Mouse (Mus musculus): ENCODE results near the gene Akap14. TPM values are rescaled to one million over a fixed set of nuclear protein-coding genes. Genes with fewer than 3 reads are reported as not detected.
"Not testable (repeated sequence)": the region's sequence is repeated elsewhere in the genome, so short reads cannot be mapped to it uniquely, and the experiment has no call there.

Gene Akap14
- polyA plus RNA-seq, 1 experiment from 2014 or later: not detected

- no peak overlapping the region for H3K4me3 ChIP-seq (ENCODE audit: low read depth, low read length)
- no peak overlapping the region for H3K27ac ChIP-seq (replicated peaks; ENCODE audit: low read depth, low read length)
- no peak for ATAC-seq (ENCODE audit: insufficient number of reproducible peaks, low FRiP score, low TSS enrichment, low read depth)
- no peaks in the 10 kb centered on the region for H3K4me1 ChIP-seq (ENCODE audit: control insufficient read depth, insufficient read depth, low read length)
- no peaks in the 10 kb centered on the region for H3K36me3 ChIP-seq (ENCODE audit: control insufficient read depth, insufficient read depth, low read length)
- H3K9me3 ChIP-seq (ENCODE audit: control insufficient read depth, low read length): no peaks in the 10 kb centered on the region
- H3K4me2 ChIP-seq (ENCODE audit: low read depth, severe bottlenecking): no peak overlapping the region
- DNase-seq (ENCODE audit: low spot score): no peak
- H3K9ac ChIP-seq (ENCODE audit: low read length): no peak overlapping the region
- WGBS: 71% methylated on average over 18 of the region's 18 CpGs
- no peaks in the 10 kb centered on the region for H3K27me3 ChIP-seq (ENCODE audit: control insufficient read depth, insufficient read depth, low read length)
Observed at GRCm38 (mm10) chrX:37163115-37163514, 5.5 kb downstream of the Akap14 start.

GRCm38 (mm10) chrX:37161169-37161568 lies 7.5 kb downstream of the Akap14 start:
- DNase-seq (ENCODE audit: low spot score): no peak
- H3K9me3 ChIP-seq (ENCODE audit: control insufficient read depth, low read length): no peaks in the 10 kb centered on the region
- no peaks in the 10 kb centered on the region for H3K36me3 ChIP-seq (ENCODE audit: control insufficient read depth, insufficient read depth, low read length)
- H3K9ac ChIP-seq (ENCODE audit: low read length): no peak overlapping the region
- H3K27me3 ChIP-seq (ENCODE audit: control insufficient read depth, insufficient read depth, low read length): no peaks in the 10 kb centered on the region
- H3K4me3 ChIP-seq (ENCODE audit: low read depth, low read length): no peak overlapping the region
- no peak overlapping the region for H3K4me2 ChIP-seq (ENCODE audit: low read depth, severe bottlenecking)
- ATAC-seq (ENCODE audit: insufficient number of reproducible peaks, low FRiP score, low TSS enrichment, low read depth): no peak
- 78% methylated on average over 10 of the region's 10 CpGs for WGBS
- H3K4me1 ChIP-seq (ENCODE audit: control insufficient read depth, insufficient read depth, low read length): no peaks in the 10 kb centered on the region
- H3K27ac ChIP-seq (replicated peaks; ENCODE audit: low read depth, low read length): no peak overlapping the region

- Histone ChIP-seq H3K4me3 (ENCODE audit: low read depth, low read length) (no peak overlapping the region), H3K4me2 (ENCODE audit: low read depth, severe bottlenecking) (no peak overlapping the region), H3K9me3 (ENCODE audit: control insufficient read depth, low read length) (no peaks in the 10 kb centered on the region), H3K27ac (replicated peaks; ENCODE audit: low read depth, low read length) (no peak overlapping the region), H3K27me3 (ENCODE audit: control insufficient read depth, insufficient read depth, low read length) (no peaks in the 10 kb centered on the region), H3K9ac (ENCODE audit: low read length) (no peak overlapping the region), H3K36me3 (ENCODE audit: control insufficient read depth, insufficient read depth, low read length) (no peaks in the 10 kb centered on the region), H3K4me1 (ENCODE audit: control insufficient read depth, insufficient read depth, low read length) (no peaks in the 10 kb centered on the region)
- ATAC-seq (ENCODE audit: insufficient number of reproducible peaks, low FRiP score, low TSS enrichment, low read depth) (no peak), DNase-seq (ENCODE audit: low spot score) (no peak)
- 58% methylated on average over 4 of the region's 4 CpGs for WGBS
Observed at GRCm38 (mm10) chrX:37157839-37158238, 10.8 kb downstream of the Akap14 start.

GRCm38 (mm10) chrX:37144954-37145353 lies 23.7 kb downstream of the Akap14 start:
- H3K36me3 ChIP-seq (ENCODE audit: control insufficient read depth, insufficient read depth, low read length): no peaks in the 10 kb centered on the region
- no peak overlapping the region for H3K9ac ChIP-seq (ENCODE audit: low read length)
- H3K4me1 ChIP-seq (ENCODE audit: control insufficient read depth, insufficient read depth, low read length): no peaks in the 10 kb centered on the region
- H3K4me2 ChIP-seq (ENCODE audit: low read depth, severe bottlenecking): no peak overlapping the region
- no peak overlapping the region for H3K27ac ChIP-seq (replicated peaks; ENCODE audit: low read depth, low read length)
- no peak overlapping the region for H3K4me3 ChIP-seq (ENCODE audit: low read depth, low read length)
- WGBS: 90% methylated on average over 2 of the region's 2 CpGs
- peak; percentile 23 for DNase-seq (ENCODE audit: low spot score)
- no peaks in the 10 kb centered on the region for H3K9me3 ChIP-seq (ENCODE audit: control insufficient read depth, low read length)
- ATAC-seq (ENCODE audit: insufficient number of reproducible peaks, low FRiP score, low TSS enrichment, low read depth): no peak
- no peaks in the 10 kb centered on the region for H3K27me3 ChIP-seq (ENCODE audit: control insufficient read depth, insufficient read depth, low read length)

- not testable (repeated sequence) for H3K4me2 ChIP-seq (ENCODE audit: low read depth, severe bottlenecking); H3K9me3 ChIP-seq (ENCODE audit: control insufficient read depth, low read length); DNase-seq (ENCODE audit: low spot score); H3K27me3 ChIP-seq (ENCODE audit: control insufficient read depth, insufficient read depth, low read length); H3K4me1 ChIP-seq (ENCODE audit: control insufficient read depth, insufficient read depth, low read length); H3K36me3 ChIP-seq (ENCODE audit: control insufficient read depth, insufficient read depth, low read length); ATAC-seq (ENCODE audit: insufficient number of reproducible peaks, low FRiP score, low TSS enrichment, low read depth); H3K9ac ChIP-seq (ENCODE audit: low read length); H3K4me3 ChIP-seq (ENCODE audit: low read depth, low read length); H3K27ac ChIP-seq (replicated peaks; ENCODE audit: low read depth, low read length)
- 76% methylated on average over 2 of the region's 4 CpGs for WGBS
Observed at GRCm38 (mm10) chrX:37144498-37144897, 24.1 kb downstream of the Akap14 start.

- Histone ChIP-seq H3K4me2 (ENCODE audit: low read depth, severe bottlenecking) (no peak overlapping the region), H3K4me1 (ENCODE audit: control insufficient read depth, insufficient read depth, low read length) (no peaks in the 10 kb centered on the region), H3K4me3 (ENCODE audit: low read depth, low read length) (no peak overlapping the region), H3K27me3 (ENCODE audit: control insufficient read depth, insufficient read depth, low read length) (no peaks in the 10 kb centered on the region), H3K9ac (ENCODE audit: low read length) (no peak overlapping the region), H3K9me3 (ENCODE audit: control insufficient read depth, low read length) (no peaks in the 10 kb centered on the region), H3K27ac (replicated peaks; ENCODE audit: low read depth, low read length) (no peak overlapping the region), H3K36me3 (ENCODE audit: control insufficient read depth, insufficient read depth, low read length) (no peaks in the 10 kb centered on the region)
- WGBS: 90% methylated on average over 3 of the region's 3 CpGs
- ATAC-seq (ENCODE audit: insufficient number of reproducible peaks, low FRiP score, low TSS enrichment, low read depth) (no peak), DNase-seq (ENCODE audit: low spot score) (no peak)
Observed at GRCm38 (mm10) chrX:37141732-37142131, 26.9 kb downstream of the Akap14 start.

GRCm38 (mm10) chrX:37126671-37127358 lies 41.8 kb downstream of the Akap14 start, which contains the start of gene Nkap:
TSS of gene Nkap (plus strand) at chrX:37126795.
- Histone ChIP-seq H3K9me3 (ENCODE audit: control insufficient read depth, low read length) (no peaks in the 10 kb centered on the region), H3K4me1 (ENCODE audit: control insufficient read depth, insufficient read depth, low read length) (no peaks in the 10 kb centered on the region), H3K36me3 (ENCODE audit: control insufficient read depth, insufficient read depth, low read length) (no peaks in the 10 kb centered on the region), H3K9ac (ENCODE audit: low read length) (peak within 1 kb of the TSS; percentile 72), H3K27ac (replicated peaks; ENCODE audit: low read depth, low read length) (0 out of 2 replicates have a peak within 1 kb of the TSS, but pooled peaks have one; percentile 61), H3K4me3 (ENCODE audit: low read depth, low read length) (peak within 1 kb of the TSS; percentile 45), H3K4me2 (ENCODE audit: low read depth, severe bottlenecking) (peak within 1 kb of the TSS; percentile 40), H3K27me3 (ENCODE audit: control insufficient read depth, insufficient read depth, low read length) (no peaks in the 10 kb centered on the region)
- DNase-seq (ENCODE audit: low spot score): peak; percentile 86
- ATAC-seq (ENCODE audit: insufficient number of reproducible peaks, low FRiP score, low TSS enrichment, low read depth): no peak; the same call in 1 of the 2 replicates
- WGBS: 12% methylated on average over 58 of the region's 58 CpGs

GRCm38 (mm10) chrX:37125511-37125910 lies 43.1 kb downstream of the Akap14 start:
- Histone ChIP-seq H3K9ac (ENCODE audit: low read length) (no peak overlapping the region), H3K4me2 (ENCODE audit: low read depth, severe bottlenecking) (no peak overlapping the region), H3K4me3 (ENCODE audit: low read depth, low read length) (no peak overlapping the region), H3K27ac (replicated peaks; ENCODE audit: low read depth, low read length) (no peak overlapping the region), H3K27me3 (ENCODE audit: control insufficient read depth, insufficient read depth, low read length) (no peaks in the 10 kb centered on the region), H3K9me3 (ENCODE audit: control insufficient read depth, low read length) (no peaks in the 10 kb centered on the region), H3K36me3 (ENCODE audit: control insufficient read depth, insufficient read depth, low read length) (no peaks in the 10 kb centered on the region), H3K4me1 (ENCODE audit: control insufficient read depth, insufficient read depth, low read length) (no peaks in the 10 kb centered on the region)
- no peak for ATAC-seq (ENCODE audit: insufficient number of reproducible peaks, low FRiP score, low TSS enrichment, low read depth)
- 90% methylated on average over 7 of the region's 7 CpGs for WGBS
- DNase-seq (ENCODE audit: low spot score): no peak

- no peaks in the 10 kb centered on the region for H3K9me3 ChIP-seq (ENCODE audit: control insufficient read depth, low read length)
- DNase-seq (ENCODE audit: low spot score): no peak
- 76% methylated on average over 5 of the region's 5 CpGs for WGBS
Observed at GRCm38 (mm10) chrX:37120212-37120611, 48.4 kb downstream of the Akap14 start.

More at GRCm38 (mm10) chrX:37120212-37120611, 48.4 kb downstream of the Akap14 start:
- no peaks in the 10 kb centered on the region for H3K36me3 ChIP-seq (ENCODE audit: control insufficient read depth, insufficient read depth, low read length)
- ATAC-seq (ENCODE audit: insufficient number of reproducible peaks, low FRiP score, low TSS enrichment, low read depth): no peak
- H3K27ac ChIP-seq (replicated peaks; ENCODE audit: low read depth, low read length): no peak overlapping the region
- H3K27me3 ChIP-seq (ENCODE audit: control insufficient read depth, insufficient read depth, low read length): no peaks in the 10 kb centered on the region
- no peak overlapping the region for H3K9ac ChIP-seq (ENCODE audit: low read length)
- H3K4me1 ChIP-seq (ENCODE audit: control insufficient read depth, insufficient read depth, low read length): no peaks in the 10 kb centered on the region
- no peak overlapping the region for H3K4me3 ChIP-seq (ENCODE audit: low read depth, low read length)
- no peak overlapping the region for H3K4me2 ChIP-seq (ENCODE audit: low read depth, severe bottlenecking)
